In genomic region chr14:72709710-72710340, GRCm38 (mm10) we compare ENCODE assay signal across 8 mouse cellular contexts. TPM values are rescaled to one million over a fixed set of nuclear protein-coding genes. Genes with fewer than 3 reads are reported as not detected.
A peak's percentile ranks its signal among the peaks of the same experiment; 100 is the strongest.
DNase-seq lines count a peak whose midpoint lies in the region; ATAC-seq and TF ChIP-seq lines count a peak whose summit lies in the region.

TSS of gene Fndc3a (minus strand) at chr14:72710003.

- peak within 1 kb of the TSS; percentile 82 for H3K4me2 ChIP-seq in embryonic facial prominence, embryonic 13.5 days
- peak within 1 kb of the TSS; percentile 82 for H3K4me2 ChIP-seq in kidney, embryonic 15.5 days
- peak within 1 kb of the TSS; percentile 81 for H3K4me2 ChIP-seq in limb, embryonic 15.5 days
- peak within 1 kb of the TSS; percentile 69 for H3K4me2 ChIP-seq in midbrain, postnatal 0 days (ENCODE audit: low read depth, low read length, poor library complexity, severe bottlenecking)

- no peak; the same call in 1 of the 2 replicates for TF ChIP-seq CTCF in midbrain, postnatal 0 days (IDR thresholded peaks at IDR 0.05)

- H3K27ac ChIP-seq in embryonic facial prominence, embryonic 13.5 days, result peak within 1 kb of the TSS; percentile 86
- H3K27ac ChIP-seq in heart, embryonic 10.5 days, result peak within 1 kb of the TSS; percentile 98
- peak within 1 kb of the TSS; percentile 95 for H3K27ac ChIP-seq in kidney, embryonic 15.5 days
- peak within 1 kb of the TSS; percentile 87 for H3K27ac ChIP-seq in limb, embryonic 15.5 days
- peak within 1 kb of the TSS; percentile 91 for H3K27ac ChIP-seq in midbrain, postnatal 0 days (ENCODE audit: low read depth, low read length)

- peak; percentile 88 for ATAC-seq in embryonic facial prominence, embryonic 13.5 days (ENCODE audit: insufficient number of reproducible peaks, insufficient read depth, low FRiP score, low TSS enrichment, low read depth)
- ATAC-seq in kidney, embryonic 15.5 days (replicated peaks; ENCODE audit: low FRiP score), result peak; percentile 93
- ATAC-seq in limb, embryonic 15.5 days (ENCODE audit: insufficient number of reproducible peaks, low FRiP score, low TSS enrichment, low read depth), result peak; percentile 89
- peak; percentile 94 for ATAC-seq in midbrain, postnatal 0 days (ENCODE audit: low FRiP score)

- peak within 1 kb of the TSS; percentile 85 for H3K4me3 ChIP-seq in embryonic facial prominence, embryonic 13.5 days
- H3K4me3 ChIP-seq in heart, embryonic 10.5 days, result peak within 1 kb of the TSS; percentile 93
- peak within 1 kb of the TSS; percentile 95 for H3K4me3 ChIP-seq in kidney, embryonic 15.5 days (replicated peaks)
- peak within 1 kb of the TSS; percentile 93 for H3K4me3 ChIP-seq in limb, embryonic 15.5 days
- H3K4me3 ChIP-seq in midbrain, postnatal 0 days (ENCODE audit: low read depth, low read length), result peak within 1 kb of the TSS; percentile 96

- peaks cover 8% of the 10 kb centered on the region for H3K27me3 ChIP-seq in embryonic facial prominence, embryonic 13.5 days
- H3K27me3 ChIP-seq in heart, embryonic 10.5 days (ENCODE audit: insufficient read depth, poor library complexity, severe bottlenecking), result 0 out of 2 replicates have a peak, but pooled peaks cover 5% of the 10 kb centered on the region
- no peaks in the 10 kb centered on the region for H3K27me3 ChIP-seq in kidney, embryonic 15.5 days
- no peaks in the 10 kb centered on the region for H3K27me3 ChIP-seq in limb, embryonic 15.5 days
- H3K27me3 ChIP-seq in midbrain, postnatal 0 days (ENCODE audit: insufficient read depth, low read length), result 0 out of 2 replicates have a peak, but pooled peaks cover 5% of the 10 kb centered on the region

- no peaks in the 10 kb centered on the region for H3K36me3 ChIP-seq in embryonic facial prominence, embryonic 13.5 days
- no peaks in the 10 kb centered on the region for H3K36me3 ChIP-seq in heart, embryonic 10.5 days
- no peaks in the 10 kb centered on the region for H3K36me3 ChIP-seq in kidney, embryonic 15.5 days
- H3K36me3 ChIP-seq in limb, embryonic 15.5 days, result no peaks in the 10 kb centered on the region
- H3K36me3 ChIP-seq in midbrain, postnatal 0 days (ENCODE audit: insufficient read depth, low read length), result no peaks in the 10 kb centered on the region

- H3K9me3 ChIP-seq in embryonic facial prominence, embryonic 13.5 days, result no peaks in the 10 kb centered on the region
- H3K9me3 ChIP-seq in heart, embryonic 10.5 days, result no peaks in the 10 kb centered on the region
- H3K9me3 ChIP-seq in kidney, embryonic 15.5 days (replicated peaks), result no peaks in the 10 kb centered on the region
- H3K9me3 ChIP-seq in limb, embryonic 15.5 days, result no peaks in the 10 kb centered on the region
- no peaks in the 10 kb centered on the region for H3K9me3 ChIP-seq in midbrain, postnatal 0 days (ENCODE audit: low read length)

- H3K9ac ChIP-seq in embryonic facial prominence, embryonic 13.5 days, result peak within 1 kb of the TSS; percentile 90
- H3K9ac ChIP-seq in kidney, embryonic 15.5 days, result peak within 1 kb of the TSS; percentile 88
- H3K9ac ChIP-seq in limb, embryonic 15.5 days, result peak within 1 kb of the TSS; percentile 92
- H3K9ac ChIP-seq in midbrain, postnatal 0 days (replicated peaks; ENCODE audit: low read length, poor library complexity, severe bottlenecking), result peak within 1 kb of the TSS; percentile 96

- peaks cover 5% of the 10 kb centered on the region; the same call in 1 of the 2 replicates for H3K4me1 ChIP-seq in embryonic facial prominence, embryonic 13.5 days
- no peaks in the 10 kb centered on the region for H3K4me1 ChIP-seq in heart, embryonic 10.5 days
- peaks cover 23% of the 10 kb centered on the region for H3K4me1 ChIP-seq in kidney, embryonic 15.5 days
- peaks cover 8% of the 10 kb centered on the region; the same call in 1 of the 2 replicates for H3K4me1 ChIP-seq in limb, embryonic 15.5 days
- peaks cover 4% of the 10 kb centered on the region; the same call in 1 of the 2 replicates for H3K4me1 ChIP-seq in midbrain, postnatal 0 days (ENCODE audit: insufficient read depth, low read length)

- under 1% methylated on average over 78 of the region's 82 CpGs for WGBS in embryonic facial prominence, embryonic 13.5 days
- under 1% methylated on average over 78 of the region's 82 CpGs for WGBS in heart, embryonic 10.5 days
- WGBS in kidney, embryonic 15.5 days, result under 1% methylated on average over 79 of the region's 82 CpGs
- under 1% methylated on average over 68 of the region's 82 CpGs for whole genome bisulfite sequencing in limb, embryonic 15.5 days
- WGBS in midbrain, postnatal 0 days, result under 1% methylated on average over 66 of the region's 82 CpGs

- DNase-seq in 3T3-L1 (ENCODE audit: low read depth, low spot score), result peak; percentile 53
- DNase-seq in adrenal gland, postnatal 4 days (ENCODE audit: low spot score in 2 of 2), result peak; percentile 64 to 72
- peak; percentile 93 for DNase-seq in heart, embryonic 10.5 days (ENCODE audit: low spot score)
- DNase-seq in midbrain, postnatal 0 days (ENCODE audit: low spot score), result peak; percentile 90
- DNase-seq in spleen, postnatal 10 days (ENCODE audit: low spot score in 2 of 2), result peak; percentile 68 to 83

RNA-seq across cellular contexts. Expression of gene Fndc3a, which starts in this region (rescaled TPM):
- total RNA-seq in adrenal gland, postnatal 4 days (2021), result 10 to 100 TPM; 55.7 to 61.7 TPM
- 48.1 and 48.2 TPM in 2 replicates for polyA plus RNA-seq in embryonic facial prominence, embryonic 13.5 days (2015; fragmentation: Nextera tagmentation; extraction: Ambion mirVana)
- 25.3 and 30.1 TPM in 2 replicates for polyA plus RNA-seq in heart, embryonic 10.5 days (2016; fragmentation: Nextera tagmentation; extraction: Ambion mirVana)
- polyA plus RNA-seq in kidney, embryonic 15.5 days (2015; fragmentation: Nextera tagmentation; extraction: Ambion mirVana), result 52.4 and 55.4 TPM in 2 replicates
- polyA plus RNA-seq in limb, embryonic 15.5 days (2015; fragmentation: Nextera tagmentation; extraction: Ambion mirVana), result 41.4 and 43.6 TPM in 2 replicates
- 46.6 and 66.2 TPM in 2 replicates for total RNA-seq in midbrain, postnatal 0 days (2014; rRNA removed)
- polyA plus RNA-seq in midbrain, postnatal 0 days (2015; fragmentation: Nextera tagmentation; extraction: Ambion mirVana), result 48.6 and 50.3 TPM in 2 replicates

Comparison
In these comparisons a context has a peak if more than half of its experiments do, and no peak if none do; other contexts are left out.
1. Peak in every context shown above with its lines: DNase-seq, ATAC-seq, H3K4me3 ChIP-seq and H3K27ac ChIP-seq.